Mouse (Mus musculus): ENCODE results near the gene Klk1b21. TPM values are rescaled to one million over a fixed set of nuclear protein-coding genes. Genes with fewer than 3 reads are reported as not detected.
"Not testable (repeated sequence)": the region's sequence is repeated elsewhere in the genome, so short reads cannot be mapped to it uniquely, and the experiment has no call there.

Gene Klk1b21
- not detected in 2 replicates for total RNA-seq (2017)

GRCm38 (mm10) chr7:44102028-44102427, at the start of gene Klk1b21:
TSS of gene Klk1b21 (plus strand) at chr7:44102328.
- not testable (repeated sequence) for ATAC-seq (ENCODE audit: extremely low read depth, insufficient number of reproducible peaks, low FRiP score, poor library complexity, severe bottlenecking)

- ATAC-seq (ENCODE audit: extremely low read depth, insufficient number of reproducible peaks, low FRiP score, poor library complexity, severe bottlenecking) = no peak
Observed at GRCm38 (mm10) chr7:44072117-44072516, 30.0 kb upstream of the Klk1b21 start.

- ATAC-seq (ENCODE audit: extremely low read depth, insufficient number of reproducible peaks, low FRiP score, poor library complexity, severe bottlenecking) = no peak
Observed at GRCm38 (mm10) chr7:44077703-44078102, 24.4 kb upstream of the Klk1b21 start.

- no peak for ATAC-seq (ENCODE audit: extremely low read depth, insufficient number of reproducible peaks, low FRiP score, poor library complexity, severe bottlenecking)
Observed at GRCm38 (mm10) chr7:44096111-44096510, 6.0 kb upstream of the Klk1b21 start.

- ATAC-seq (ENCODE audit: extremely low read depth, insufficient number of reproducible peaks, low FRiP score, poor library complexity, severe bottlenecking) = no peak
Observed at GRCm38 (mm10) chr7:44112373-44112772, 10.2 kb downstream of the Klk1b21 start, which contains the start of gene Klk1b22. TSS of gene Klk1b22 (plus strand) at chr7:44112673.

GRCm38 (mm10) chr7:44123445-44123844, 21.3 kb downstream of the Klk1b21 start:
- no peak for ATAC-seq (ENCODE audit: extremely low read depth, insufficient number of reproducible peaks, low FRiP score, poor library complexity, severe bottlenecking)

- no peak for ATAC-seq (ENCODE audit: extremely low read depth, insufficient number of reproducible peaks, low FRiP score, poor library complexity, severe bottlenecking)
Observed at GRCm38 (mm10) chr7:44136467-44136866, 34.3 kb downstream of the Klk1b21 start, which contains the start of gene Klk1b16. TSS of gene Klk1b16 (plus strand) at chr7:44136767.

Other genes with a start within 250 kb of the Klk1b21 start
- not detected in 2 replicates for gene Klk4, start 221.2 kb upstream of the Klk1b21 start, total RNA-seq (2017)
- gene Klk15, start 168.6 kb upstream of the Klk1b21 start, total RNA-seq (2017) = not detected in 2 replicates
- gene Klk1b8, start 151.7 kb upstream of the Klk1b21 start, total RNA-seq (2017) = not detected in 2 replicates
- not detected in 2 replicates for gene Klk1b1, start 135.6 kb upstream of the Klk1b21 start, total RNA-seq (2017)
- gene Klk1b9, start 126.3 kb upstream of the Klk1b21 start, total RNA-seq (2017) = not detected in 2 replicates
- gene Klk1b11, start 106.5 kb upstream of the Klk1b21 start, total RNA-seq (2017) = not detected in 2 replicates
- gene Klk1b26, start 90.2 kb upstream of the Klk1b21 start, total RNA-seq (2017) = not detected in 2 replicates
- not detected in 2 replicates for gene Klk1b27, start 50.0 kb upstream of the Klk1b21 start, total RNA-seq (2017)
- not detected in 2 replicates for gene Klk1b22, start 10.3 kb downstream of the Klk1b21 start, total RNA-seq (2017)
- not detected in 2 replicates for gene Klk1b16, start 34.4 kb downstream of the Klk1b21 start, total RNA-seq (2017)
- gene Klk1b24, start 85.9 kb downstream of the Klk1b21 start, total RNA-seq (2017) = not detected in 2 replicates
- gene Klk1b3, start 95.9 kb downstream of the Klk1b21 start, total RNA-seq (2017) = not detected in 2 replicates
- not detected in 2 replicates for gene Klk1b4, start 105.1 kb downstream of the Klk1b21 start, total RNA-seq (2017)
- gene Klk1b5, start 113.6 kb downstream of the Klk1b21 start, total RNA-seq (2017) = not detected in 2 replicates
- not detected in 2 replicates for gene Klk1, start 123.0 kb downstream of the Klk1b21 start, total RNA-seq (2017)
- gene Gm36864, start 133.8 kb downstream of the Klk1b21 start, total RNA-seq (2017) = not detected in 2 replicates
- 1.4 TPM in 1 of 2 replicates, not detected in the other for gene 1700028J19Rik, start 144.4 kb downstream of the Klk1b21 start, total RNA-seq (2017)
- gene 2410002F23Rik, start 144.4 kb downstream of the Klk1b21 start, total RNA-seq (2017) = 55.9 and 59.7 TPM in 2 replicates
- not detected in 2 replicates for gene Acp4, start 155.1 kb downstream of the Klk1b21 start, total RNA-seq (2017)
- gene Gm15517, start 159.1 kb downstream of the Klk1b21 start, total RNA-seq (2017) = not detected in 2 replicates
- 3.3 and 4.3 TPM in 2 replicates for gene Clec11a, start 204.6 kb downstream of the Klk1b21 start, total RNA-seq (2017)
- gene Shank1, start 207.9 kb downstream of the Klk1b21 start, total RNA-seq (2017) = 2.1 and 5.9 TPM in 2 replicates

Measured in neutrophil, adult 5-6 weeks (primary cell).